Mouse (Mus musculus): ENCODE results near the gene Tpsg1. TPM values are rescaled to one million over a fixed set of nuclear protein-coding genes. Genes with fewer than 3 reads are reported as not detected.

Tpsg1 gene
- polyA plus RNA-seq, 1 experiment from 2014 or later: 0.17 TPM

DNA sequence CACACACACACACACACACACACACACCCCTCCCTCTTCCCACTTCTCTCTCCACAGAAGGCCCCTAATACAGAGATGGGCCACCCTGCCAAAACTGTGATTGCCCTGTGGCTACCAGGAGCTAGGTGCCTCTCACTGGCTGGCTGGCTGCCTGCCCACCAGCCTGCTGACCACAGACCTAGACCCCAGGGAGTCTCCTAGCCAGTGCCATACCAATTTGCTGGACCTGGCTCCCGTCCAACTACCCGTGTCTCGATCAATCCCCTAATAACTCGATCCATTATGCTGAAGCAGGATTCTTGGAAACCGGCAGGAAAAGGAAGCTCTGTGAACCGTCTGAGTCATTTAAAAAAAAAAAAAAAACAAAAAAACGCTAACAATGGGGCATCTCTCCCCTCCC is 41.7 kb downstream of the Tpsg1 start:
- DNase-seq (ENCODE audit: low spot score) (no peak), ATAC-seq (no peak)
- H3K4me3 ChIP-seq (ENCODE audit: low read depth, low read length): no peak overlapping the region
- H3K36me3 ChIP-seq (ENCODE audit: insufficient read depth, low read length): no peaks in the 10 kb centered on the region
- no peak overlapping the region for H3K4me2 ChIP-seq (replicated peaks; ENCODE audit: low read depth, low read length)
- no peaks in the 10 kb centered on the region for H3K9me3 ChIP-seq (ENCODE audit: low read length)
- 26% methylated on average over 7 of the region's 7 CpGs for WGBS
- no peak overlapping the region for H3K9ac ChIP-seq (replicated peaks; ENCODE audit: low read depth)
- TF ChIP-seq EP300 (IDR thresholded peaks at IDR 0.05) (no peak), CTCF (IDR thresholded peaks at IDR 0.05) (no peak)
- no peaks in the 10 kb centered on the region for H3K4me1 ChIP-seq (ENCODE audit: insufficient read depth, low read depth, low read length)
- no peak overlapping the region for H3K27ac ChIP-seq (ENCODE audit: low read length)
- no peaks in the 10 kb centered on the region for H3K27me3 ChIP-seq (replicated peaks; ENCODE audit: insufficient read depth, low read length)

DNA sequence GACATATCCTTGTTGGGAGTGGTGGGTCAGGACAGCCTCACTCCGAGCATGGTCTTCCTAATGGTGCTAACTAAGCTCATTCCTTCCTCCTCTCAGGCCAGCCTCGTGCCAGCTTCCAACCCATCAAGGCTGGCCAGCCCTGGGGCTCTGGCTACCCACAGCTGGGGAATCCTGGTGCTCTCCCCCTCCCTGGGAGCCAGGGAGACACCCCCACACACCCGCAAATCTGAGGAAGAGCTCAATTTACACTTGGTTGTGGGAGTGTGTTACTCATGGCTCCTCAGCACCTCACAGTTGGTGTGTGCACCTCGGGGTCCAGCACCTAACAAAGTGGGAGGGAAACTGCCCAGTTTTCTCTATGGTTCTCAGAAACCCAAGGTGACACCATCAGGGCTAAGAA is 42.2 kb downstream of the Tpsg1 start:
- TF ChIP-seq CTCF (IDR thresholded peaks at IDR 0.05): no peak
- TF ChIP-seq EP300 (IDR thresholded peaks at IDR 0.05): no peak
- ATAC-seq (no peak), DNase-seq (ENCODE audit: low spot score) (no peak)
- Histone ChIP-seq H3K9me3 (ENCODE audit: low read length) (no peaks in the 10 kb centered on the region), H3K4me3 (ENCODE audit: low read depth, low read length) (no peak overlapping the region), H3K4me1 (ENCODE audit: insufficient read depth, low read depth, low read length) (no peaks in the 10 kb centered on the region), H3K9ac (replicated peaks; ENCODE audit: low read depth) (no peak overlapping the region), H3K27me3 (replicated peaks; ENCODE audit: insufficient read depth, low read length) (no peaks in the 10 kb centered on the region), H3K4me2 (replicated peaks; ENCODE audit: low read depth, low read length) (no peak overlapping the region), H3K36me3 (ENCODE audit: insufficient read depth, low read length) (no peaks in the 10 kb centered on the region), H3K27ac (ENCODE audit: low read length) (no peak overlapping the region)
- WGBS: 55% methylated on average over 4 of the region's 4 CpGs

DNA sequence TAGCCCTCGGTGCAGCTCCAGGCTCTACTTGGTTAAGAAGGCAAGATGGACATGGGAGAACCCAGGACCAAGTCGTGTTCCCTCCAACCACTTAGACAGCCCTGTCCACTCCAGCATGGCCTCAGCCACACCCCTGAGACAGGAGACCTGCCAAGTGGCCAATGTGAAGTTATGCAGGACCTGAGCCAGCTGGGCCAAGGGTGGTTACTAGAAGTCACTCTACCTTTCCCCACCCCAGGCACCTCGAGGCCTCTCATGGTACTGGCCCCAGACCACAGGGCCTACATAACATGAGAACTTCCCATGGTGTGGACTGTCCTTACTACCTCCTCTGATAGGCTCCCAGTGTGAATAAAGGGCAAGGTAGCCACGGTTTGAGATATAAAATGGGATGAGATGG is 45.1 kb downstream of the Tpsg1 start:
- ATAC-seq: peak; percentile 47
- TF ChIP-seq EP300 (IDR thresholded peaks at IDR 0.05) (no peak), CTCF (IDR thresholded peaks at IDR 0.05) (no peak)
- no peaks in the 10 kb centered on the region for H3K9me3 ChIP-seq (ENCODE audit: low read length)
- no peak overlapping the region for H3K4me3 ChIP-seq (ENCODE audit: low read depth, low read length)
- WGBS: 44% methylated on average over 4 of the region's 4 CpGs
- DNase-seq (ENCODE audit: low spot score): peak; percentile 9
- no peaks in the 10 kb centered on the region for H3K36me3 ChIP-seq (ENCODE audit: insufficient read depth, low read length)
- no peak overlapping the region for H3K4me2 ChIP-seq (replicated peaks; ENCODE audit: low read depth, low read length)
- no peaks in the 10 kb centered on the region for H3K4me1 ChIP-seq (ENCODE audit: insufficient read depth, low read depth, low read length)
- no peaks in the 10 kb centered on the region for H3K27me3 ChIP-seq (replicated peaks; ENCODE audit: insufficient read depth, low read length)
- no peak overlapping the region for H3K9ac ChIP-seq (replicated peaks; ENCODE audit: low read depth)
- no peak overlapping the region for H3K27ac ChIP-seq (ENCODE audit: low read length)

DNA sequence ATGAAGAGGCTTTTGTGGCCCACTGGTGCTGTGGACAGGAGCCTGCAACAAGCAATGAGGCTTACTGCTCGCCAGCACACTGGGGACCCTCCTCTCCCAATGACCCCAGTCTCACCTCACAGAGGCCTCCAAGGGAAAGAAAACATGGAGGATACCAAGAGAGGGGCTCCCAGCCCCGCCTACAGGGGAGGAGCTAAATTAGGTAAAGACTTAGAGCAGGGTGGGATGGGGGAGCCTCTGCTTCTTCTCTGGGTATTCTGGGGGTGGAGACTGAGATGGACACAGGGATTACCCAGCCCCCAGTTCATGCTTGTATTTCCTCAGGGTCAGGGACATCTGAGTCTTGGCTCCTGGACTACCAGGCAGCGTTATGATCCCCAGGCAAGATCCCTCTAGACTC is 45.8 kb downstream of the Tpsg1 start:
- H3K4me1 ChIP-seq (ENCODE audit: insufficient read depth, low read depth, low read length): no peaks in the 10 kb centered on the region
- H3K36me3 ChIP-seq (ENCODE audit: insufficient read depth, low read length): no peaks in the 10 kb centered on the region
- no peaks in the 10 kb centered on the region for H3K9me3 ChIP-seq (ENCODE audit: low read length)
- no peak for DNase-seq (ENCODE audit: low spot score)
- no peaks in the 10 kb centered on the region for H3K27me3 ChIP-seq (replicated peaks; ENCODE audit: insufficient read depth, low read length)
- H3K4me3 ChIP-seq (ENCODE audit: low read depth, low read length): no peak overlapping the region
- no peak overlapping the region for H3K9ac ChIP-seq (replicated peaks; ENCODE audit: low read depth)
- no peak overlapping the region for H3K4me2 ChIP-seq (replicated peaks; ENCODE audit: low read depth, low read length)
- H3K27ac ChIP-seq (ENCODE audit: low read length): no peak overlapping the region
- no peak for ATAC-seq
- 36% methylated on average over 3 of the region's 3 CpGs for WGBS
- TF ChIP-seq CTCF (IDR thresholded peaks at IDR 0.05) (no peak), EP300 (IDR thresholded peaks at IDR 0.05) (no peak)

DNA sequence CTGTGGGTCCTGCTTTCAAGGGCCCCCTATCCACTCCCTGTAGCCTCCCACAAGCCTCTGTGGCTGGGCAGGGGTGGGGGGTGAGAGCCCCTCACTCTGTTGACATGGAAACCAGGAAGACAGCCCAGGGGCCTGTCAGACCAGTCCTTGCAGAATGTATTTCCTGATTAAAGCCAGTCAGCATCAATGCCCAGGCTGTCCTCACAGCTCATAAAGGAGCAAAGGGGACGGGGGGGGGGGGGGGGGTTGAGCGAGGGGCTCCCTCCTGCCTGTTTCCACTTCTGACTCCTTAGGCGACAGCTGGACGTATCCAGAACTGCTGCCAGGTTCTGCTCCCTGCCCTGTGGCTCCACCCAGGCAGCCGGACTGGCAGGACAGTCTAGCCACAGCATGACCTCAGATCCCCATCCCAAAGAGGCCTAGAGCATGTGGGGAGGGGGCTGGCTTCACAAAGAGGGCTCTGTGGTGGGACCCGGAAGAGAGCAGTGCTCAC is 46.4 kb downstream of the Tpsg1 start:
- Histone ChIP-seq H3K4me1 (ENCODE audit: insufficient read depth, low read depth, low read length) (no peaks in the 10 kb centered on the region), H3K4me3 (ENCODE audit: low read depth, low read length) (no peak overlapping the region), H3K27ac (ENCODE audit: low read length) (no peak overlapping the region), H3K9ac (replicated peaks; ENCODE audit: low read depth) (no peak overlapping the region), H3K9me3 (ENCODE audit: low read length) (no peaks in the 10 kb centered on the region), H3K27me3 (replicated peaks; ENCODE audit: insufficient read depth, low read length) (no peaks in the 10 kb centered on the region), H3K4me2 (replicated peaks; ENCODE audit: low read depth, low read length) (no peak overlapping the region), H3K36me3 (ENCODE audit: insufficient read depth, low read length) (no peaks in the 10 kb centered on the region)
- ATAC-seq (peak; percentile 23; the same call in 1 of the 2 replicates), DNase-seq (ENCODE audit: low spot score) (no peak)
- TF ChIP-seq CTCF (IDR thresholded peaks at IDR 0.05) (no peak), EP300 (IDR thresholded peaks at IDR 0.05) (no peak)
- 13% methylated on average over 5 of the region's 6 CpGs for WGBS

DNA sequence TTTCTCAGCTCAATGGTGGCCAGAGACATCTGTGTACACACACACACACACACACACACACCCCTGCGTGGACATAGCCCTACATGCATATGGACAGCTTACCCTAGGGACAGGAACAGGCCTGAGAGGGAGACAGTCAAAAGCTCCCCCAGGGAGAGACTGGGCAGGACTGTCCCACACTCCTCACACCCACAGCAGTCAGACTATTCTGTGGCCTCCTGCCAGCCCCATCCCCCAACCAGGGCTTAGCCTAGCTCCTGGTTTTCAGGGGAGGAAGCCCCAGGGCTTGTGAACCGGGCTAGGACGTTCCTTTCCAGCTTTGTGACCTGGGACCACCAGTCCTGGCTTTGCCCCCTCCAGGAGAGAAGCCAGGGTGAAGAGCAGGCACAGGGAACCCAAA is 47.1 kb downstream of the Tpsg1 start:
- peak; percentile 43 for ATAC-seq
- Histone ChIP-seq H3K4me3 (ENCODE audit: low read depth, low read length) (no peak overlapping the region), H3K4me2 (replicated peaks; ENCODE audit: low read depth, low read length) (no peak overlapping the region), H3K36me3 (ENCODE audit: insufficient read depth, low read length) (no peaks in the 10 kb centered on the region), H3K9me3 (ENCODE audit: low read length) (no peaks in the 10 kb centered on the region), H3K27me3 (replicated peaks; ENCODE audit: insufficient read depth, low read length) (no peaks in the 10 kb centered on the region), H3K27ac (ENCODE audit: low read length) (no peak overlapping the region), H3K4me1 (ENCODE audit: insufficient read depth, low read depth, low read length) (no peaks in the 10 kb centered on the region), H3K9ac (replicated peaks; ENCODE audit: low read depth) (no peak overlapping the region)
- peak; percentile 10 for DNase-seq (ENCODE audit: low spot score)
- WGBS: 21% methylated on average over 3 of the region's 3 CpGs
- TF ChIP-seq EP300 (IDR thresholded peaks at IDR 0.05) (no peak), CTCF (IDR thresholded peaks at IDR 0.05) (no peak)

DNA sequence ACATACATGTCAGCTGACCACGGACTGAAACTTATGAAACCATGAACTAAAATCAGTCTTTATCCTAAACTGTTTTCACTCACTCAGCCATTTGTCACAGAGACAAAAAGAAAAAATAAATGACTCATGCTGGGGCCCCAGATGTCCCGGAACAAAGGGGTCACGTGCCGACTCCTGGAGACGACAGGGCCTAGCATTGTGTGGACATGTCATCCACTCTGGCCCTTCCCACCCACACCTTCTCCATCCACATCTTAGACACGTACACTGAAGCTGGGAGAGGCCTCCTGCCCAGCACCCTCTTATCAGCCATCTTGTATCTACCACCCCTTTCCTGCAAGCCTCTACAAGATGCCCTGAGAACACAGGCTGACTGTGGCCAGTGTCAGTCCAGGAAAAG is 48.9 kb downstream of the Tpsg1 start:
- Histone ChIP-seq H3K4me1 (ENCODE audit: insufficient read depth, low read depth, low read length) (no peaks in the 10 kb centered on the region), H3K36me3 (ENCODE audit: insufficient read depth, low read length) (no peaks in the 10 kb centered on the region), H3K4me2 (replicated peaks; ENCODE audit: low read depth, low read length) (no peak overlapping the region), H3K9ac (replicated peaks; ENCODE audit: low read depth) (no peak overlapping the region), H3K9me3 (ENCODE audit: low read length) (no peaks in the 10 kb centered on the region), H3K27me3 (replicated peaks; ENCODE audit: insufficient read depth, low read length) (no peaks in the 10 kb centered on the region), H3K27ac (ENCODE audit: low read length) (no peak overlapping the region), H3K4me3 (ENCODE audit: low read depth, low read length) (no peak overlapping the region)
- 62% methylated on average over 6 of the region's 6 CpGs for WGBS
- no peak for DNase-seq (ENCODE audit: low spot score)
- no peak for ATAC-seq
- TF ChIP-seq EP300 (IDR thresholded peaks at IDR 0.05) (no peak), CTCF (IDR thresholded peaks at IDR 0.05) (no peak)

All from lung, postnatal 0 days (tissue).